Mouse (Mus musculus) liver (tissue): ENCODE results near the gene Sox8.

Source experiments
- DNase-seq: peaks from one replicate; pipeline ENCODE4 v3.0.0-alpha.2; 2020; ENCODE audit warnings: mixed read lengths

Sox8 gene

DNA sequence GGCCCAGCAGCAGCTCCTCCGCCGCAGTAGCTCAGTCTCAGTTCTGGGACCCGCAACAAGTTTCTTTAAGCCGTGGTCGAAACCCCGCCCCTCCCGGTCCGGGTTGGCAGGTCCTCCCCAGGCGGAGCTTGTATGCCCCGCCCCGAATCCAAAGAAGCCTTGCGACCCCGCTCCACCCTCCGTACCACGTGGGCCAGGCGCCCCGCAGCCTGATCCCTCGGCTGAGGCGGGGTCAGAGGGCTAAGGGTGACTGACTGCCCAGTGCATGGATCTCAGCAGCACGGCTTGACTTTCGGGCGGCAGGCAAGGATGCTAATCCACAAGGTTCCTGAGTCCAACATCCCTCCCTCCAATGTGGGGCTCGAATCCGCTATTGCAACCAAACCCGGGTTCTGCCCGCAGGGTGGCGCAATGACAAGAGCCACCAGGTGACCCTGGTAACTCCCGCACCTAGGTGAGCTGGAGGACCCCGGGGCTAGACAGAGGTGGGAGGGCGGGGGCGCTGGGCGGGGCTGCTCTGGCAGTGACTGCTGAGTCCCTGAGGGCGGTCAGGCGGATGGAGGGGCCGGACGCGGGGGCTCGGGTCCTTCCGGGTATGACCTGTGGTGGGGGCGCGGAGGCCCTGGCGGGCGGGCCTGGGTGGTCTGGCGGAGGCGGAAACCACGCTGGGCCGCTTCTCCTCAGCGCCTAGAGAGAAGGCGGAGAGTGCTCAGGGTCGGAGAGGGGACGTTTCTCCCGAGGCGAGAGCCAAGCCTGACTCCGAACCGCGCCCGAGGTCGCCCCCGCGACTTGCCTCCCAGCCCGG is at the start of gene Sox8:
Gene Sox8 (minus strand): TSS at position 39 of the 805 bp plus-strand sequence.
- peak; percentile 81 for DNase-seq

DNA sequence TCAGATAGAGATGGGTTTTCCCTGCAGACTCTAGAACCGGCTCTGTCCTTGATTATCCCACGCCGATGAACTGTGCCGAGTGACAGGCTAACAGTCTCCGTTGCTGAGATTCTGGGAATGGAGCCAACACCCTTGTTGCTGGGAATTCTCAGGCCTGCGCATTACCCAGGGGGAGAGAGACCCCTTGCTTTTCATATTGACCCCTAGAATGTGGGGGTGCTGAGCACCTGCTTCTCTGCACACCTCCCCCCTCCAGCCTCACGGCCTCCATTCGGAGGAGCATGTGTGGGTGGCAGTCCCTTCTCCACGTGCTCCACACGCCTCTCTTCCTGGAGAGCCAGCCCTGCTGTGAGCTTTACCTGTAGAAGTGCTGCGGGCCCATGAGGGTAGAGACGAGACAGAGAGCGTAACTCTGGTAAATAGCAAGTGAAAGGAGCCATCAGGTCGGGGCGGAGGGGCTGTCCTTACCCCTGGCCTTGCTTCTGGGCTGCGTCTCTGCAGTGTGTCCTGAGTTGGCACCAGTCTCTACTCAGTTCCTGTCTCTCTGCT is 48.1 kb upstream of the Sox8 start:
- DNase-seq: no peak

GRCm38 (mm10) chr17:25614723-25615510 is 44.4 kb upstream of the Sox8 start:
- DNase-seq: no peak

DNA sequence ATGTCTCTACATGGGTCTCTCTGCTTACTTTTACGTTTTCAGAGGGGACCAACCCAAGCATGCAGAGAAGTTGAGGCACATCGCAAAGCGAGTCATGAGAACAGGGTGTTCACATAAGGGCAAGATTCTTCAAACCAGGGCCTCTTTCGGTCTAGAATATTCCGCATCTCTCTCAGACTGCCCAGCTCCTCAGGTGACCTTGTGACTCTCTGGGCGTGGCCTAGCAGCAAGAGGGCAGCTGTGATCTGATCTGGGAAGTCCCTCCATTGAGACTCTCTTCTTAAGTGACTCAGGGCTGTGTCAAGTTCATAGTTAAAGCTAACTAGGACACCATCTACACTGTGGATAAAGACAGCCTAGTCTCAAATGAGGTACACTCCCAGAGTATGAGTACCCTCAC is 42.8 kb upstream of the Sox8 start:
- no peak for DNase-seq

DNA sequence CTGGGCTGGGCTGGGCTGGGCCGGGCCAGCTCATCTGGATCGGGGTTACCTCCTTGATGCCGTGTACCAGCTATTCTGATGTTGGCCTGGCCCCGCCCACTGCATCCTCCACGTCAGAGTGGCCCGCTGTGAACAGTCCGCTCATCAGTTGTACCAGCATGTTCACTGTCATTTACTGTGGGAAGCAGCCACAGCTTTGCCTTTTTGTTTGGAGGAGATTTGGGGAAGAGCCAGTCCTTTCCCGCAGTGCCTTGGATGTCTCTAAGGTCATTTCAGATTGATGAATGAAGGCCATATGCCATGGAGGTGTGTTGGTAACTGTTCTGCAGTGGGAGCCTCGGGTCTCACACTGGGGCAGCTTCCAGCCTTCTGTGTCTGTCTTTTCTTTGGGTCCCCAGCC is 42.1 kb upstream of the Sox8 start:
- no peak for DNase-seq

DNA sequence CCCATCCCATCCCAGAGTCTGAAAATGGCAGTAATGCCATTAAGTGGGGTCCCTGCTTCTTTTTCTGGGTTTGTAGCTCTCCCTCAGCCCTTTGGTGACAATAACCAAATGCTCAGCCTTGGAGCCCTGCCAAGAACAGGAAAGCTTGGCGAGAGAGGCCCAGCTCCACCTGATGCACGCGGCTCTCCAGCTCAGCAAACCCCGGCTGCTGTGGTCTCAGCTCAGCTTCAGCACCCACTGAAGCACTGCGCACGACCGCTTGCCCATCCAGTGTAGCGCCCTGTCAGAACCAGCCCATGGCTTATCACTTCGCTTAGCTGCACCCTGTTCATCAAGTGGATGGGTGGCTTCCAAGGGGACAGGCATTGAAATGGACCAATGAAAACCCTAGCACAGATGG is 39.7 kb upstream of the Sox8 start:
- peak; percentile 41 for DNase-seq

DNA sequence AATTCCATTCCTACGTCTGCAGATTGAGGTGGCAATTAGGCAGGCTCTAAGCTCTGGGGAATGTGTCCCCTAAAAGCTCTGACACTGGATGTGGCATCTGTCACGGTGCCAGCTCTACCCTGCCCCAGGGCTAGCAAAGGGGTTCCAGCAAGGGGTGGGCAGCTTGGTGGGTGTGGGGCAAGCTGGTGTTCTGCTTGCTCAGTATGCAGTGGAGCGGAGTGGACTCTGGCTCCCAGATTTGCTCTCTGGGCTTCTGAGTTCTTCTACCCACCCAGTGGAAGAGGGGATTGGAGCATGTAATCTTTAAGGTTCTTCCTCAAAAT is 39.0 kb upstream of the Sox8 start:
- DNase-seq: no peak

- DNase-seq: no peak
Observed at GRCm38 (mm10) chr17:25608821-25609505, 38.5 kb upstream of the Sox8 start.

GRCm38 (mm10) chr17:25608137-25608785 is 37.8 kb upstream of the Sox8 start:
- no peak for DNase-seq

GRCm38 (mm10) chr17:25604234-25604633 is 33.7 kb upstream of the Sox8 start:
- DNase-seq: no peak

DNA sequence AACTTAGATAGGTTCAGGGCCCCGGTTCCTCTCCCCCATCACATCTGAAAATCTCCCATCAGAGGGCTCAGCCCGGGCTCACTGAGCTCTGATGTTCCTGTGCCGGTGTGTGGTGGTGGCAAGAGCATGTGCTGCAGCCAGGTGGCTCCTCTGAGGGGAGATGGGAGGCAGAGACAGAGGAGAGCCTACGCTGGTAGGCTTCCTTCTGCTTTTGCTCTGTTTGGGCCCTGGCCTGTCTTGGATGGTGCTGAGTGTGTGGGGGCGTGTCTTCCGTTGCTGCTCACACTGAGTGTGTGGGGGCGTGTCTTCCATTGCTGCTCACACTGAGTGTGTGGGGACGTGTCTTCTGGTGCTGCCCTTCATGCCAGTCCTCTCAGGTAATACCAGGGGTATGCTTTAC is 31.9 kb upstream of the Sox8 start:
- no peak for DNase-seq

- DNase-seq: no peak
Observed at GRCm38 (mm10) chr17:25597537-25597936, 27.1 kb upstream of the Sox8 start.

DNA sequence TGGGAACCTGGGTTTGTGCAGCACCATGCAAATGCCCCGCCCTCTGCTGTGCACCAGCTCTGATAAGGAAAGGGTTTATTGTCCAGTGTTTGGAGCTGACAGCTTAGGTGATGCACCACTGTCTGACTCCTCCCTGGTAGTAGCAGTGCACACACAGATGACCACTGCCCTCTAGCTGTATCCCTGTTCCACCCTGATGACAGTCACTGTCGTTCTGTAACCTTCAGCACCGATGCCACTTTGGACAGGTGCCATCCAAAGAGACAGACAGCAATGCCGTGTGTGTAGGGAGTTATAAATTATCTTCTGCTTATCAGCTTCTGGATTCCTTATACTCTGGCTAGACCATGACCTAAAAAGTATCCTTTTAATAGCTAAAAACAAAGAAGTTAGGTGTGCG is 25.0 kb upstream of the Sox8 start:
- no peak for DNase-seq

DNA sequence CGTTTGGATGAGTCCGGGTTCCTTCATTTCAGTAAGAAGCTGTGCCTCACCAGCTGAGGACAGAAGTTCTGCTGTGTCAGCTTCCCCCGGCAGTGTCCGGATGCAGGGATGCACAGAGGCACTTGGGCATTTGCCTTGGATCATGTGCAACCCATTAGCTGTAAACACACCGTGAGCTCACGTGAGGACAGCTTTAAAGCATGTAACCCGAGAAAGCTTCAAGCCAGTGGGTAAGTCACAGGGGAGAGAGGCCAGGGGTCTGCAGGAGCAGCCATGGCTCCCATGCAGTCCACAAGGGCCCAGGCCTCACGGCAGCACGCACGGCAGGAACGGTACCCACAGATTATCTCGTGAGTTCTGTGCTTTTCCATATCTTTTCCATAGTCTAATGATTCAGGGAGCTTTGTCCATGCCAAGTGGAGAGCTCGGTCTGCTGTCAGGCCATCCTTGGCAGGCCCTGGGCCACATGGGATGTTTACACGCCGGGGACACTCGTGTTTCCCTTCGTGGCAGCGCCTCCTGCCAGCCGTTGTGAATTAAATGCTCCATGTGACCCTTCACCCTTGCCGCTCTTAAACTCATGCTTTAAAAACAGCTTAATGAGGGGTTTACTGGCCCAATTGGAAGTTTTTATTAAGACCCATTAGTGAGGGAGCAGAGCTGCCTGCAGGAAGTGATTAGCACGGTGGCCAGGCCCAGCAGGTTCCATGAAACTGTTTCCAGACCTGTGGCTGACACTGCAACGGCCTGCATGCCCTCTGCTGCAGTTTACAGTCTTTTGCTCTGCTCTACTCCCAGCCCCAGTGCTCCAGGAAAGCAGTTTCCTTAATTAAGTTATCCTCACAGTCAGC is 23.1 kb upstream of the Sox8 start:
- DNase-seq: no peak

DNA sequence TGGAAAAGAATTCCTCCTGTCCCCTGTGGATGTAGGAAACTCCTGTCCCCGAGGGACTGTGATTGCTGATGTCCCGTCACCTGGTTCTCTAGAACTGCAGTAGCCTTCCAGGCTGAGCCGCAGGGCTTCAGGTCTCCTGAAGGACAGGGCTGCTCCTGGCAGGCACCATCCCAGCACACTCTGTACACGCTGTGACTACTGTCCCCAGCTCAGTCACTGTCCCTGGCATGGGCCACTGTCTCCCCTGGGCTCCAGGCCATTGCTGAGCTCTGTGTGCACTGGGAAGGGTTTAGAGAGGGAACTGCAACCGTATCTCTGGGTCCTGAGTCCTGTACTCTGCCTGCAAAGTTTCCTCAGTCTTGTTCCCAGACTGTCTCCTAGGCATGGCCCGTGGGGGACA is 21.9 kb upstream of the Sox8 start:
- no peak for DNase-seq

DNA sequence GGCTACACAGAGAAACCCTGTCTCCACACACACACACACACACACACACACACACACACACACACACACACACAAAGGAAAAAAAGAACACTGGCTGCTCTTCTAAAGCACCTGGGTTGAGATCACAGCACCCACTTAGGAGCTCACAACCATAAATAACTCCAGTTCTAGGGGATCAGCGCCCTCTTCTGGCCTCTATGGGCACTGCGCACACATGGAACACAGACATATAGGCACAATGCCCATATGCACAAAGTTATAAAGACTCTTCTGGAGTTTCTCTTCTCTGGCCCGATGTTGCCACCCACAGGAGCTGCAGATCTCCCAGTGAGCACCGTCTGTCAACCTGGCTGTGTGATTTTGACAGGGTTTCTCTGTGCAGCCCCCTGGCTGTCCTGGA is 20.5 kb upstream of the Sox8 start:
- no peak for DNase-seq

DNA sequence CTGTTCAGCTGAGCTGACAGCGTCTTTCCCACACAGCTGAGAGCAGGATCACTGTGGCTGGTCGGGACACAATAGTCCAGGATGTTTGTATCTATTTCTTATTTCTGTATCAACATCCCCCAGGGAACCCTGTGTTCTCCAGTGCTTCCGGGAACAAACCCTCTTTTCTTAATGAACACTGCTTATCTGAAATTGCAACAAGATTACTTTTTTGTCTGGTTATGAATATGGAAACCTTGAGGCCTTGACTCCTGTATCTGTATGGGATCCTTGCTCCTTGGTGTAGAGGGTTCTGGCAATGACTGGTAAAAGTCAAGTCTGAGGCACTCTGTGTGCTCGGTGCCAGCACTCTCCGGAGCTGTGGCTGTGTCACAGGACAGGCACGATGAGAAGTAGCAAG is 19.6 kb upstream of the Sox8 start:
- no peak for DNase-seq

- no peak for DNase-seq
Observed at GRCm38 (mm10) chr17:25584646-25585045, 14.2 kb upstream of the Sox8 start.

- no peak for DNase-seq
Observed at GRCm38 (mm10) chr17:25583858-25584257, 13.4 kb upstream of the Sox8 start.

- DNase-seq: no peak
Observed at GRCm38 (mm10) chr17:25583099-25583498, 12.6 kb upstream of the Sox8 start.

DNA sequence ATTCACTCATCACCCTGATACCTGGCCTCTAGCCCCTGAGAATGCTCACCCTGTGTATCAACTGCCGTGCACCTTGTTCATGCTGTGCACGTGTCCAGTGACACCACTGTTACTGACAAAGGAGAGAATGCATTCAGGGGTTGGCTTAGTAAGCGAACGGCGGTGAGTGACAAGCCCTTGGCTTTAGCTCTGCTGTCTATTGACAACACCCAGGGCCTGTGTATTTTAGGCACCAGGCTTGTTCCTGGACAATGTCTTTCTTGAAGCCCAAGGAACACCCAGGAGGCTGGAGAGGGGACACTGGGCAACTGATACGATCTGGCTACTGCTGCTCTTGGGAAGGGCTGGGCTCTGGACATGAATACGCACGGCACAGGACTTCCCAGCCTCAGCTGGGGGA is 11.6 kb upstream of the Sox8 start:
- no peak for DNase-seq
